In the genomic region with DNA sequence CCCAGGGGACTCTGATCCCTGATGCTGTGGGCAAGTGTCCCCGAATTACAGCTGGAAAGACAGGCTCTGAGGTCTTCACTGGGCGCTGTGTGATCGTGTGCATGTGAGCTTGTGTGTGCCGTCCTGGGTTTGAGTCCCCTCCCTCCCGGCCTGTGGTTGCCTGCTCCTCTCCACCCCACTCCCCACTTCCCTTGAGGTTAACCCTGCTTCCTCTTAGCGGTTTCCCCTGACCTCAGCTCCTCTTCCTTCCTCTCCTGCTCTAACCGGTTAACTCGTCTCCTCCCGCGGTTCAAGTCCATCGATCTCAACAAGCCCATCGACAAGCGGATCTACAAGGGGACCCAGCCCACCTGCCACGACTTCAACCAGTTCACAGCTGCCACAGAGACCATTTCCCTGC, we compare ENCODE assay signal across 8 mouse cellular contexts. TPM values are rescaled to one million over a fixed set of nuclear protein-coding genes. Genes with fewer than 3 reads are reported as not detected.
A peak's percentile ranks its signal among the peaks of the same experiment; 100 is the strongest.
DNase-seq lines count a peak whose midpoint lies in the region; ATAC-seq and TF ChIP-seq lines count a peak whose summit lies in the region.

No protein-coding gene starts in this region.

- peak overlapping the region; percentile 95 for H3K4me3 ChIP-seq in limb, embryonic 15.5 days
- H3K4me3 ChIP-seq in myocyte = peak overlapping the region; percentile 49

- H3K36me3 ChIP-seq in limb, embryonic 15.5 days = peaks cover 49% of the 10 kb centered on the region
- H3K36me3 ChIP-seq in myocyte (ENCODE audit: control insufficient read depth, insufficient read depth) = no peaks in the 10 kb centered on the region

- DNase-seq in spleen, adult 18-20 months = peak; percentile 76 to 83
- DNase-seq in spleen, adult 12 weeks (ENCODE audit: low spot score) = no peak
- DNase-seq in heart, adult 8-10 months (ENCODE audit: low spot score) = peak; percentile 54
- DNase-seq in left cerebral cortex, adult 8-10 months (ENCODE audit: low spot score in 2 of 2) = no peak
- DNase-seq in MN1 (ENCODE audit: low spot score) = no peak
- no peak for DNase-seq in frontal cortex, adult 2 months (ENCODE audit: extremely low spot score in 1 of 2, low spot score in 1 of 2)

- peaks cover 41% of the 10 kb centered on the region for H3K79me2 ChIP-seq in myocyte (ENCODE audit: control insufficient read depth, insufficient read depth)

- 79% methylated on average over 14 of the region's 14 CpGs for WGBS in limb, embryonic 15.5 days

- no peaks in the 10 kb centered on the region for H3K27me3 ChIP-seq in limb, embryonic 15.5 days
- no peaks in the 10 kb centered on the region for H3K27me3 ChIP-seq in myocyte (ENCODE audit: control insufficient read depth, insufficient read depth, insufficient read length)

- H3K27ac ChIP-seq in limb, embryonic 15.5 days = no peak overlapping the region

- no peak overlapping the region for H3ac ChIP-seq in myocyte (ENCODE audit: control insufficient read depth, insufficient read length)

- peak overlapping the region; percentile 67 for H3K4me2 ChIP-seq in limb, embryonic 15.5 days
- peak overlapping the region; percentile 93 for H3K4me2 ChIP-seq in myocyte (ENCODE audit: low read depth)

- no peak for ATAC-seq in limb, embryonic 15.5 days (ENCODE audit: insufficient number of reproducible peaks, low FRiP score, low TSS enrichment, low read depth)

- TF ChIP-seq POLR2A in myocyte (IDR thresholded peaks at IDR 0.05; ENCODE audit: insufficient read length, low read depth) = no peak

- no peaks in the 10 kb centered on the region for H3K9me3 ChIP-seq in limb, embryonic 15.5 days

- peaks cover 37% of the 10 kb centered on the region for H3K4me1 ChIP-seq in limb, embryonic 15.5 days

- H3K9ac ChIP-seq in limb, embryonic 15.5 days = peak overlapping the region; percentile 100; the same call in 1 of the 2 replicates

TF ChIP-seq in myocyte, 11 proteins besides CTCF, POLR2A, EP300 and RAD21:
- TF ChIP-seq USF1 (IDR thresholded peaks at IDR 0.05; ENCODE audit: low read depth) = no peak
TF ChIP-seq in myocyte: peak in this region for 0.

RNA-seq across cellular contexts. Expression of a gene that starts 1.7 kb away (rescaled TPM):
- 10 to 100 TPM; 49.9 to 57.5 (median 54.0) TPM for total RNA-seq in heart, adult 8-10 months (2022)
- polyA plus RNA-seq in limb, embryonic 15.5 days (2015; fragmentation: Nextera tagmentation; extraction: Ambion mirVana) = 15.0 and 15.5 TPM in 2 replicates
- 83.7 TPM for polyA plus RNA-seq in myocyte (2012; fragmentation: generic; extraction: Trizol)
- total RNA-seq in left cerebral cortex, adult 8-10 months (2022) = 100 to 1,000 TPM; 139 to 148 (median 143) TPM
- polyA plus RNA-seq in frontal cortex, adult 2 months (2012; rRNA removed) = 174 and 178 TPM in 2 replicates

RNA-seq across cellular contexts. Expression of a gene that starts 5.9 kb away (rescaled TPM):
- total RNA-seq in heart, adult 8-10 months (2022) = 100 to 1,000 TPM; 532 to 655 (median 581) TPM
- polyA plus RNA-seq in limb, embryonic 15.5 days (2015; fragmentation: Nextera tagmentation; extraction: Ambion mirVana) = 32.5 and 64.0 TPM in 2 replicates
- polyA plus RNA-seq in myocyte (2012; fragmentation: generic; extraction: Trizol) = 294 TPM
- total RNA-seq in left cerebral cortex, adult 8-10 months (2022) = 10 to 100 TPM; 25.0 to 39.7 (median 31.6) TPM
- 50.3 and 59.6 TPM in 2 replicates for polyA plus RNA-seq in frontal cortex, adult 2 months (2012; rRNA removed)

RNA-seq across cellular contexts. Expression of a gene that starts 16.6 kb away (rescaled TPM):
- 1 to 10 TPM; 5.8 to 9.9 (median 7.8) TPM for total RNA-seq in heart, adult 8-10 months (2022)
- 11.5 and 13.5 TPM in 2 replicates for polyA plus RNA-seq in limb, embryonic 15.5 days (2015; fragmentation: Nextera tagmentation; extraction: Ambion mirVana)
- 1.6 TPM for polyA plus RNA-seq in myocyte (2012; fragmentation: generic; extraction: Trizol)
- 1 to 10 TPM; 2.0 to 2.5 (median 2.3) TPM for total RNA-seq in left cerebral cortex, adult 8-10 months (2022)
- polyA plus RNA-seq in frontal cortex, adult 2 months (2012; rRNA removed) = 5.4 and 5.7 TPM in 2 replicates

RNA-seq across cellular contexts. Expression of a gene that starts 23.3 kb away (rescaled TPM):
- not detected for total RNA-seq in heart, adult 8-10 months (2022)
- polyA plus RNA-seq in limb, embryonic 15.5 days (2015; fragmentation: Nextera tagmentation; extraction: Ambion mirVana) = not detected in 2 replicates
- polyA plus RNA-seq in myocyte (2012; fragmentation: generic; extraction: Trizol) = 0.04 TPM
- total RNA-seq in left cerebral cortex, adult 8-10 months (2022) = under 1 TPM in 3 of 4 experiments, not detected in 1; 0.24 to 0.79 (median 0.32) TPM
- 0.14 and 0.17 TPM in 2 replicates for polyA plus RNA-seq in frontal cortex, adult 2 months (2012; rRNA removed)

RNA-seq across cellular contexts. Expression of a gene that starts 40.4 kb away (rescaled TPM):
- not detected for total RNA-seq in heart, adult 8-10 months (2022)
- 2.4 and 2.6 TPM in 2 replicates for polyA plus RNA-seq in limb, embryonic 15.5 days (2015; fragmentation: Nextera tagmentation; extraction: Ambion mirVana)
- not detected for polyA plus RNA-seq in myocyte (2012; fragmentation: generic; extraction: Trizol)
- total RNA-seq in left cerebral cortex, adult 8-10 months (2022) = under 1 TPM in 3 of 4 experiments, not detected in 1; 0.37 to 0.68 (median 0.48) TPM
- polyA plus RNA-seq in frontal cortex, adult 2 months (2012; rRNA removed) = 1.1 and 1.4 TPM in 2 replicates

Comparison
In these comparisons a context has a peak if more than half of its experiments do, and no peak if none do; other contexts are left out.
1. DNase-seq: peak in spleen, adult 18-20 months (2 of 2) and heart, adult 8-10 months (single experiment); none in spleen, adult 12 weeks (single experiment), left cerebral cortex, adult 8-10 months (0 of 2), MN1 (single experiment) and frontal cortex, adult 2 months (0 of 2).